8 mouse cellular contexts compared by ENCODE assay signal in genomic region chr8:109565498-109566333, GRCm38 (mm10). TPM values are rescaled to one million over a fixed set of nuclear protein-coding genes. Genes with fewer than 3 reads are reported as not detected.
DNase-seq lines count a peak whose midpoint lies in the region; ATAC-seq lines count a peak whose summit lies in the region.

Gene Dhx38, minus strand, starts transcription at chr8:109565861.
Gene Txnl4b, plus strand, starts transcription at chr8:109565892.

- no peaks in the 10 kb centered on the region for H3K27me3 ChIP-seq in hindbrain, embryonic 12.5 days

- under 1% methylated on average over 52 of the region's 52 CpGs for whole genome bisulfite sequencing in hindbrain, embryonic 12.5 days

- peak; percentile 100 for DNase-seq in NIH3T3 (ENCODE audit: low read depth)
- DNase-seq in cerebellum, postnatal 10 days, result peak; percentile 99
- DNase-seq in frontal cortex, postnatal 10 days (ENCODE audit: low spot score in 2 of 2), result peak; percentile 98 to 99
- DNase-seq in layer of hippocampus, postnatal 14 days (ENCODE audit: low spot score in 2 of 2), result peak; percentile 99 to 100
- peak; percentile 99 for DNase-seq in lung, postnatal 14 days
- peak; percentile 100 for DNase-seq in retina, adult 2 months (ENCODE audit: low read depth, low spot score)
- DNase-seq in thymus, postnatal 36 days, result peak; percentile 97 to 98

- H3K9ac ChIP-seq in hindbrain, embryonic 12.5 days, result peak within 1 kb of the TSS; percentile 90

- peak within 1 kb of the TSS; percentile 78 for H3K4me2 ChIP-seq in hindbrain, embryonic 12.5 days (replicated peaks)

- peaks cover 17% of the 10 kb centered on the region for H3K4me1 ChIP-seq in hindbrain, embryonic 12.5 days

- ATAC-seq in hindbrain, embryonic 12.5 days (ENCODE audit: low FRiP score), result peak; percentile 100

- H3K27ac ChIP-seq in hindbrain, embryonic 12.5 days, result peak within 1 kb of the TSS; percentile 84

- H3K9me3 ChIP-seq in hindbrain, embryonic 12.5 days (replicated peaks), result no peaks in the 10 kb centered on the region

- peak within 1 kb of the TSS; percentile 76 for H3K4me3 ChIP-seq in hindbrain, embryonic 12.5 days

- H3K36me3 ChIP-seq in hindbrain, embryonic 12.5 days, result peaks cover 37% of the 10 kb centered on the region

RNA-seq across cellular contexts. Expression of gene Dhx38, which starts in this region (rescaled TPM):
- 28.8 and 29.4 TPM in 2 replicates for polyA plus RNA-seq in hindbrain, embryonic 12.5 days (2016; fragmentation: Nextera tagmentation; extraction: Ambion mirVana)
- 10 to 100 TPM; 22.7 to 24.8 TPM for total RNA-seq in layer of hippocampus, postnatal 14 days (2021)

RNA-seq across cellular contexts. Expression of gene Txnl4b, which starts in this region (rescaled TPM):
- polyA plus RNA-seq in hindbrain, embryonic 12.5 days (2016; fragmentation: Nextera tagmentation; extraction: Ambion mirVana), result 24.9 and 25.8 TPM in 2 replicates
- 10 to 100 TPM; 12.3 to 13.8 TPM for total RNA-seq in layer of hippocampus, postnatal 14 days (2021)

Comparison
In these comparisons a context has a peak if more than half of its experiments do, and no peak if none do; other contexts are left out.
1. Peak in every context shown above with its lines: DNase-seq, ATAC-seq, H3K4me3 ChIP-seq and H3K27ac ChIP-seq.